Mouse (Mus musculus) hindbrain, embryonic 11.5 days (tissue): ENCODE data around the gene Olfr231. TPM values are rescaled to one million over a fixed set of nuclear protein-coding genes. Genes with fewer than 3 reads are reported as not detected.

Source experiments
- ATAC-seq: fragments of 200-750 bp; cut with Nextera tagmentation; 2 replicates; pipeline ENCODE4 v1.8.0; 2017; ENCODE audit warnings: mild to moderate bottlenecking, moderate TSS enrichment, moderate library complexity; ENCODE audit not compliant: low FRiP score
- DNase-seq: peaks from one replicate; pipeline ENCODE4 v3.0.0-alpha.2; 2015; ENCODE audit warnings: low spot score
- H3K27ac ChIP-seq: fragments of 300-500 bp; sonication (generic); 2 replicates; pipeline ENCODE4 v1.5.1; 2014; ENCODE audit warnings: mild to moderate bottlenecking, low read depth, low read length
- H3K27me3 ChIP-seq: fragments of 300-500 bp; sonication (generic); 2 replicates; pipeline ENCODE4 v1.6.1; 2014; ENCODE audit warnings: mild to moderate bottlenecking, low read length, moderate library complexity, mixed read lengths; ENCODE audit not compliant: control insufficient read depth, insufficient read depth
- H3K36me3 ChIP-seq: fragments of 300-500 bp; sonication (generic); 2 replicates; pipeline ENCODE4 v1.6.1; 2014; ENCODE audit warnings: mild to moderate bottlenecking, low read length, moderate library complexity, mixed read lengths; ENCODE audit not compliant: control insufficient read depth, insufficient read depth
- H3K4me1 ChIP-seq: fragments of 300-500 bp; sonication (generic); replicated peaks from 2 replicates; pipeline ENCODE4 v1.6.1; 2014; ENCODE audit warnings: low read length, mixed read lengths; ENCODE audit not compliant: control insufficient read depth, insufficient read depth
- H3K4me2 ChIP-seq: fragments of 300-500 bp; sonication (generic); replicated peaks from 2 replicates; pipeline ENCODE4 v1.6.1; 2014; ENCODE audit warnings: mild to moderate bottlenecking, low read depth, low read length
- H3K4me3 ChIP-seq: fragments of 300-500 bp; sonication (generic); 2 replicates; pipeline ENCODE4 v1.5.1; 2014; ENCODE audit warnings: low read depth, low read length
- H3K9ac ChIP-seq: fragments of 300-500 bp; sonication (generic); 2 replicates; pipeline ENCODE4 v1.6.1; 2014; ENCODE audit warnings: low read depth, low read length
- H3K9me3 ChIP-seq: fragments of 300-500 bp; sonication (generic); 2 replicates; pipeline ENCODE4 v1.6.1; 2016; ENCODE audit warnings: low read length; ENCODE audit not compliant: control insufficient read depth
- WGBS: fragments of 180-500 bp; shearing (Covaris S2); extraction: QIAGEN DNeasy Blood & Tissue Kit; methylation state at CpG from one replicate; pipeline ENCODE4 v1.1.7; 2014; 5-methylcytosine and 5-hydroxymethylcytosine counted together
- polyA plus RNA-seq: library from polyadenylated mRNA; unstranded; fragments of >200 nt; fragmentation: Nextera tagmentation; extraction: Ambion mirVana; gene quantifications from 2 replicates; pipeline ENCODE4 v1.2.1, GENCODE M21; 2014

The Olfr231 gene
- polyA plus RNA-seq, result not detected in 2 replicates

DNA sequence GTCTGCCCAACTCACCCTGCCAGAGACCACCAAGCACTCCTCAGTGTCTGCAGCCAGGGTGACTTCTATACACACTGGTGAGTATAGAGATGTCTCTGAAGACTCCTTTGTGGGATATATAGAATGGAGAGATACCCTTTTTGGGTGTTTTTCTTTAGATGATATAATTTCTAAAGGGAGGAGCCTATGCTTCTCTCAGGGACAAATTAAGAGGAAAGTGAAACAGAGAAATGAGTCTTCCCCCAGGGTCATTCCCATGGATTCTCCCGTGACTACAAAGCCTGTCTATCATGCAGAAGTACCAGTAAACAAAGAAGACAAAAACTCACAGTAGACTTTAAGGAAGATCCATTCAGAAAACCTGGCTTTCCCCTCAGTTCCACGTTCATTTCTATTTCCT is at the start of gene Olfr231:
Olfr231 (minus strand) TSS at position 101 of the 400 bp plus-strand sequence.
- no peak for ATAC-seq
- 48% methylated on average over 2 of the region's 2 CpGs for WGBS
- H3K4me3 ChIP-seq, result no peak within 1 kb of the TSS

DNA sequence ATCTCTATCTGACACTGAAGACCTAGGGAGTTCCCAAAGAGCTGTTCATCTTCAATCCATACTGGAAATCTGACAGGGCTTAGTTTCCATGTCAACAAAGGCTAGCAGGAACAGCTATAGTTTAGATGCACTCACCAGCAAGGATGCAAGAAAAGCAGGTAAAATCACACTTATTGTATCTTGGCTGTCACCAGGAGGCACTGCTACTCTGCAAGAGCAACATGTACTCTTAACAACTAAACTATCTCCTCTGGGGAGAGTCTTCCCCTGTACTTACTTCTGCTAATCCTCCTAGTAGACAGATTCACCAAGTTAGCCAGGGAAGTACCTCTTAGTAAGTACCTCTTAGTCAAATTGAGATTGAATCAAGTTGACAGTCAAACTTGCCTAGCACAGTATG is 48.1 kb upstream of the Olfr231 start:
- Histone ChIP-seq H3K9me3 (no peaks in the 10 kb centered on the region), H3K9ac (no peak overlapping the region), H3K4me2 (no peak overlapping the region), H3K36me3 (no peaks in the 10 kb centered on the region), H3K27ac (no peak overlapping the region), H3K27me3 (no peaks in the 10 kb centered on the region), H3K4me3 (no peak overlapping the region), H3K4me1 (no peaks in the 10 kb centered on the region)
- ATAC-seq (no peak), DNase-seq (no peak)

More for the DNA sequence above, at the start of gene Olfr231:
- Histone ChIP-seq H3K27ac (no peak within 1 kb of the TSS), H3K27me3 (no peaks in the 10 kb centered on the region), H3K9me3 (no peaks in the 10 kb centered on the region), H3K36me3 (no peaks in the 10 kb centered on the region), H3K4me1 (no peaks in the 10 kb centered on the region), H3K9ac (no peak within 1 kb of the TSS), H3K4me2 (no peak within 1 kb of the TSS)
- DNase-seq, result no peak

DNA sequence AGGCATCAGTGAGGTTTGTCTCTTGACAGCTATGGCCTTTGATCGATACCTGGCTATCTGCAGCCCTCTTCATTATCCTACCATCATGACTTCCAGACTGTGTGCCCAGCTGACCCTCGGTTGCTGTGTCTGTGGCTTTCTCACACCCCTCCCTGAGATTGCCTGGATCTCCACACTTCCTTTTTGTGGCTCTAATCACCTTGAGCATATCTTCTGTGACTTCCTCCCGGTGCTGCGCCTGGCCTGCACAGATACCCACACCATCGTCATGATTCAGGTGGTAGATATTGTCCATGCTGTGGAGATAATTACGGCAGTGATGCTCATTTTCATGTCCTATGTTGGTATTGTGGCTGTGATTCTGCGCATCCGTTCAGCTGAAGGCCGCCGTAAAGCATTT is 38.1 kb upstream of the Olfr231 start:
- H3K9me3 ChIP-seq, result no peaks in the 10 kb centered on the region
- no peak overlapping the region for H3K4me2 ChIP-seq
- H3K27me3 ChIP-seq, result no peaks in the 10 kb centered on the region
- no peak overlapping the region for H3K27ac ChIP-seq
- no peak overlapping the region for H3K4me3 ChIP-seq
- no peak overlapping the region for H3K9ac ChIP-seq
- no peak for DNase-seq
- WGBS, result 92% methylated on average over 10 of the region's 10 CpGs
- ATAC-seq, result no peak
- H3K4me1 ChIP-seq, result no peaks in the 10 kb centered on the region
- H3K36me3 ChIP-seq, result no peaks in the 10 kb centered on the region

DNA sequence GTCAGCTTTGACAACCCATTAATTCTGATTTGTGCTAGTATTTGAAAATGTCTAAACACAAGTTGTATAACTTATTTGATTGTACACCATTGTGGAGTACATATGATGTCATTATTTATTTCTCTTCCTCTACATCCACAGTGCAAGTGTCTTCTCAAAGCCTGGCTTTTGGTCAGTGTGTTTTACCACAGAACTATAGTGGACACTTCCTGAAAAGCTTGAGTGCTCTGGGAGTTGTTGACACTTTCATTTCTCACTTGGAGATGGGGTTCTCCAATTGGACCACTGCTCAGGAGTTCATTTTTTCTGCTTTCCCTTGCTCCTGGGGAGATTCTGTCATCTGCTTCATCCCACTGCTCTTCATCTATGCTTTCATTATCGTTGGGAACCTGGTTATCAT is 37.5 kb upstream of the Olfr231 start:
- H3K9me3 ChIP-seq, result no peaks in the 10 kb centered on the region
- no peaks in the 10 kb centered on the region for H3K4me1 ChIP-seq
- WGBS, result 76% methylated on average over 1 of the region's 1 CpGs
- no peak overlapping the region for H3K9ac ChIP-seq
- H3K27me3 ChIP-seq, result no peaks in the 10 kb centered on the region
- no peaks in the 10 kb centered on the region for H3K36me3 ChIP-seq
- H3K27ac ChIP-seq, result no peak overlapping the region
- no peak overlapping the region for H3K4me3 ChIP-seq
- no peak for ATAC-seq
- DNase-seq, result no peak
- no peak overlapping the region for H3K4me2 ChIP-seq

DNA sequence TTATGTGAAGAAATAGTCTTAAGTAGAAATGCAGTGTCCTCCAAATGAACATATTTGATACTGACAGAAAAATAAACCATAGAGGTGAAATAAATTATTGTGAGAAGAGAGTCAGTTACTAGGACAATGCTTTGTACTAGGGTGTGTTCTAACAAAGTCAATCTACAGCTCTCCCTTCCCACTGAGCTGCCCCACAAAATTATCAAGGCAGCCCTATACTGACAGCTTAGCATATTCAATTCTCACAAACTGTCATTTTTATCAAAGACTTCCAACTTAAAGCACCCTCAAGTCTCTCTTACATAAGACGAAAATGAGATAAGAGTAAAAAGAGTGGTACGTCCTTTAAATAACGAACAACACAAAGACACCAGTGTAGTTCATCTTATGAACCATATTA is 36.7 kb upstream of the Olfr231 start:
- H3K27me3 ChIP-seq, result no peaks in the 10 kb centered on the region
- H3K27ac ChIP-seq, result no peak overlapping the region
- H3K4me1 ChIP-seq, result no peaks in the 10 kb centered on the region
- no peak for DNase-seq
- no peak overlapping the region for H3K4me3 ChIP-seq
- 95% methylated on average over 3 of the region's 3 CpGs for WGBS
- no peak overlapping the region for H3K4me2 ChIP-seq
- ATAC-seq, result no peak
- H3K36me3 ChIP-seq, result no peaks in the 10 kb centered on the region
- H3K9me3 ChIP-seq, result no peaks in the 10 kb centered on the region
- H3K9ac ChIP-seq, result no peak overlapping the region

DNA sequence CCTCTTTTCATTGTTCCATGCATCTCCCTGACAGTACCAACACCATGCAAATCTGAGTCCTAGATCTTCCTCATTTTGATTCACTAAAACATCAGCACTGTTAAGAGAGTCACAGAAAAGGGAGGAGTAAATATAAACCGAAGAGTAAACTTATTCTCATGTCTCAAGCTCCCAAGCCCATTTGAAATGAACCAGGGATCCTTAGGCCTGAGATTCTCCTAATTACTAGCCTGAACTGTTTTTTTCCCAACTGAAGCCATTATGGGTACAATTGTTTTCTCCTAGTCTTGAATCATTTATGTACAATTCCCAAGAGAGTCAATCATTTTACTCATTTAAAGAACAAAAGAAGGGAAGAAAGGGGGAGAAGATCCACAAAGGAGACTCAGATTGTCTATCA is 34.4 kb upstream of the Olfr231 start, which contains the start of gene Olfr420:
Olfr420 (plus strand) TSS at position 301 of the 400 bp plus-strand sequence.
- Histone ChIP-seq H3K4me1 (no peaks in the 10 kb centered on the region), H3K9me3 (no peaks in the 10 kb centered on the region), H3K4me3 (no peak within 1 kb of the TSS), H3K9ac (no peak within 1 kb of the TSS), H3K36me3 (no peaks in the 10 kb centered on the region), H3K27ac (no peak within 1 kb of the TSS), H3K4me2 (no peak within 1 kb of the TSS), H3K27me3 (no peaks in the 10 kb centered on the region)
- ATAC-seq (no peak), DNase-seq (no peak)
- WGBS, result 83% methylated on average over 1 of the region's 1 CpGs

DNA sequence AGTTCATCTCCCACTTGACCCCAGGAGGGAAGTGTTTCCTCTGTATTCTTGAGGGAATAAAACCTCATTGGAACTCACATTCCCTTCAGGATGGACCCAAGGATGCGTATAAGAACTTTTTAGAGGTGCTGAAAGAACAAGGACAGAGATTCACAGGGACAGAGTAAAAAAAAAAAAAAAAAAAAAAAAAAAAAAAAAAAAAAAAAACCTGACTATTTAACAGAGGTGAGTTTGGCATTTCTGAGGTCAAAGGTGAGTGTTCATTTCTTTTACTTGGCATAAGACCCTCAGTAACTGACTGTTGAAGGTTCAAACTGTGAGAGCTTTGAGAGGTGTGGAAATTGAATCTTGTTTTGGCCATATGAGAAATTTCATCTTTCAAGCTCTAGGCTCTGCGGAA is 28.3 kb upstream of the Olfr231 start:
- no peaks in the 10 kb centered on the region for H3K36me3 ChIP-seq
- ATAC-seq (no peak; the same call in 1 of the 2 replicates), DNase-seq (no peak)
- H3K4me3 ChIP-seq, result no peak overlapping the region
- H3K9me3 ChIP-seq, result no peaks in the 10 kb centered on the region
- no peaks in the 10 kb centered on the region for H3K27me3 ChIP-seq
- H3K9ac ChIP-seq, result no peak overlapping the region
- 75% methylated on average over 2 of the region's 2 CpGs for WGBS
- H3K4me2 ChIP-seq, result no peak overlapping the region
- no peaks in the 10 kb centered on the region for H3K4me1 ChIP-seq
- no peak overlapping the region for H3K27ac ChIP-seq

DNA sequence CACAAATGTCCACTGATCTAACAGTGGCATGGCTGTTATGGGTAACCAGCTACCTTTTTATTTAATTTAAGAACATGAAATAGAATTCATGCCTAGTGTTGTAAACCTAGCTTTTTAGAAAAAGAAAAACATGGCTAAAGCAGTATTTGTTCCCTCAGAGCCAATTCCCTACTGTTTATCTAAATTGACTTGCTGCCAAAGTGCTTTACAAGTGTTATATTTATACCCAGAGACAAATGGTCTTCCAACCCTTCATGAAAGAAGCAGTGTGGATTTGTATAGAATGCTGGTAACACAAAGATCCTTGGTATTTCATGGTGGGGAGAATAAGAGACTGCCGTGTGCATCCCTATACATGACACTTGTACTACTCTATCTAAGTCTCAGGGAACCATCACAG is 25.7 kb upstream of the Olfr231 start:
- no peak for ATAC-seq

DNA sequence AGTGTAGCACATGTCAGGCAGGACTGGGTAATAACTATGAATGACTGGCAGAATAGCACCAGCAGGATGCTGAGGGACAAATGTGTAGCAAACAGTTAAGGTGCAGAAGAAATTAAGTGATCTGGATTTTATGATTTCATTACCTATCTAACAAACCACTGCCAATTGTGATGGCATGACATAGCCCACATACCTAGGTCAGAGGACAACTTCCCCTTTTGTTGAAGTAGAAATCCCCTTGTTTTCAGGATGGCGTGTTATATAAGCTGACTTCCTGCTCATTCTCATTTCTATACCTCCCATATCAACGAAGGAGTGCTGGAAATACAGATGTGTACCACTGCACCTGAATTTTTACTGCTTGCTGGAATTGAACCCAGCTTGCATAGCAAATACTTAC is 20.4 kb upstream of the Olfr231 start:
- Histone ChIP-seq H3K9me3 (no peaks in the 10 kb centered on the region), H3K36me3 (no peaks in the 10 kb centered on the region), H3K9ac (no peak overlapping the region), H3K4me2 (no peak overlapping the region), H3K27me3 (no peaks in the 10 kb centered on the region), H3K4me1 (no peaks in the 10 kb centered on the region), H3K4me3 (no peak overlapping the region), H3K27ac (no peak overlapping the region)
- DNase-seq (no peak), ATAC-seq (no peak)
- 77% methylated on average over 2 of the region's 2 CpGs for WGBS

More for the DNA sequence above, 25.7 kb upstream of the Olfr231 start:
- 97% methylated on average over 1 of the region's 1 CpGs for WGBS
- no peaks in the 10 kb centered on the region for H3K9me3 ChIP-seq
- H3K4me3 ChIP-seq, result no peak overlapping the region
- DNase-seq, result no peak
- H3K27me3 ChIP-seq, result no peaks in the 10 kb centered on the region
- no peaks in the 10 kb centered on the region for H3K4me1 ChIP-seq
- H3K27ac ChIP-seq, result no peak overlapping the region
- no peak overlapping the region for H3K4me2 ChIP-seq
- no peaks in the 10 kb centered on the region for H3K36me3 ChIP-seq
- no peak overlapping the region for H3K9ac ChIP-seq
